Mouse (Mus musculus): ENCODE data around the gene Fbxo46.

DNA sequence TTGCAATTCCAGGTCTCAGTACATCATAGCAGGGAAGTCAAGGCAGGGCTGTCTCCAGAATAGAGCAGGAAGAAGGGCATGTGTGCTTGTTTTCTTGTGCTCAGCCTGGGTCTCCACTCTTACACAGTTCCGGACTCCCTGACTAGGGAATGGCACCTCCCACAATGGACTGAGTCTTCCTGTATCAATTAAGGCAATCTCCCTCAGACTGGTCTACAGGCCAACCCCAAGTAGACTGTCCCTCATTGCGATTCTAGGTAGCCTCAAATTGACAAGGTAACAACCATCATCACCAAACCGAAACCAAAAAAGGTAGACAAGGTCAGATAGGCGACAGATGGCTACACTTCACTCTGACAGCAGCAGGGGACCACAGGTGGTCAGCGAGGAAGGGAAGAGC, 44.4 kb upstream of the Fbxo46 start:
- TF ChIP-seq CTCF (IDR thresholded peaks at IDR 0.05; ENCODE audit: borderline replicate concordance, insufficient read depth, low read length) (no peak), POLR2A (IDR thresholded peaks at IDR 0.05; ENCODE audit: low read depth, low read length) (no peak)

Measured in embryonic fibroblast, embryonic 13.5 days (primary cell).